Mouse (Mus musculus): ENCODE measurements at regions not wholly inside any gene's neighbourhood (a gene's known extent, or its start where the extent isn't known, plus 50 kb on each side); places are given as distances from the start of the nearest gene placed in this dataset.

DNA sequence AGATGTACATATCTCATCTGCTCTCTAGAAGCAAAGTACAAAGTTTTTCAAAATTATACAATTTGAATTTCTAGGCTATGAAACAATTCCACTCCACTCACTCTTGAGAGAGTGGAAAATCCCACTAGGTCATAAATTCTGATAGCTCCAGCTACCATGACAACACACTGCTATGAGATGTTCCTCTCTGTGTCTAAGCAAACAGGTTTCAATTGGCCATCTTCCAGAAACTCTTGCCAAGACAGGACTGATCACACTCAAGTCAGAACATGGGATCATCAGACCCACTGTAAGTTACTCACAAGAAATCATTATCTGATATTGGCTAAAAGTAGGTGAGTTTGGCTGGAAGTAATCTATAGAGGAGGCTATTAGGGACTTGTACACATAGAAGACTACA is 320.4 kb downstream of the Isl1 start:
- no peak for TF ChIP-seq POLR2A (IDR thresholded peaks at IDR 0.05; ENCODE audit: borderline replicate concordance, extremely low read depth, insufficient read depth, insufficient read length, poor library complexity, severe bottlenecking)
- TF ChIP-seq CTCF (IDR thresholded peaks at IDR 0.05; ENCODE audit: borderline replicate concordance, extremely low read depth, insufficient read depth, insufficient read length) = no peak
